Mouse (Mus musculus): ENCODE data around the gene Gm5771.
"Not testable (repeated sequence)": the region's sequence is repeated elsewhere in the genome, so short reads cannot be mapped to it uniquely, and the experiment has no call there.

Gm5771 gene

GRCm38 (mm10) chr6:41392056-41392455, at the start of gene Gm5771:
Gene Gm5771, plus strand, starts transcription at chr6:41392356.
- DNase-seq, result not testable (repeated sequence)

- no peak for DNase-seq
These were observed 38.2 kb upstream of the Gm5771 start, which contains the start of gene Try10 for GRCm38 (mm10) chr6:41353932-41354331. Gene Try10, plus strand, starts transcription at chr6:41354105.

GRCm38 (mm10) chr6:41373772-41374171, 18.4 kb upstream of the Gm5771 start:
- not testable (repeated sequence) for DNase-seq

GRCm38 (mm10) chr6:41377578-41377977, 14.6 kb upstream of the Gm5771 start, which contains the start of gene Prss3:
Gene Prss3, minus strand, starts transcription at chr6:41377678.
- DNase-seq, result not testable (repeated sequence)

- no peak for DNase-seq
These were observed 5.4 kb upstream of the Gm5771 start for GRCm38 (mm10) chr6:41386781-41387180.

- DNase-seq, result not testable (repeated sequence)
These were observed 516 bp upstream of the Gm5771 start for GRCm38 (mm10) chr6:41391640-41392039.

GRCm38 (mm10) chr6:41442261-41442660, 50.1 kb downstream of the Gm5771 start:
- not testable (repeated sequence) for DNase-seq

GRCm38 (mm10) chr6:41446045-41446444, 53.9 kb downstream of the Gm5771 start, which contains the start of gene Gm10334:
Gene Gm10334, minus strand, starts transcription at chr6:41446145.
- DNase-seq, result not testable (repeated sequence)

Data from liver (tissue).